Mouse (Mus musculus): ENCODE results near the gene Cubn. TPM values are rescaled to one million over a fixed set of nuclear protein-coding genes. Genes with fewer than 3 reads are reported as not detected.

The Cubn gene
- polyA plus RNA-seq, 2 experiments = 0.04 to 0.06 TPM

GRCm38 (mm10) chr2:13501553-13501952 lies 9.9 kb upstream of the Cubn start:
- Histone ChIP-seq H3K9me3 (ENCODE audit: control insufficient read depth, low read length) (no peaks in the 10 kb centered on the region), H3K4me3 (ENCODE audit: insufficient read depth in 1 of 2, low read depth in 2 of 2, low read length in 2 of 2) (no peak overlapping the region), H3K4me1 (replicated peaks; ENCODE audit: control insufficient read depth in 2 of 2, insufficient read depth in 2 of 2, low read length in 1 of 2) (0 out of 4 replicates have a peak, but pooled peaks cover 0 to 2% of the 10 kb centered on the region in 2 experiments), H3K4me2 (ENCODE audit: low read depth) (no peak overlapping the region), H3K9ac (replicated peaks) (no peak overlapping the region), H3K27me3 (ENCODE audit: control insufficient read depth, insufficient read depth, low read length) (no peaks in the 10 kb centered on the region), H3K27ac (no peak overlapping the region), H3K36me3 (replicated peaks; ENCODE audit: control insufficient read depth, insufficient read depth, low read depth) (no peaks in the 10 kb centered on the region)
- TF ChIP-seq CTCF (IDR thresholded peaks at IDR 0.05; ENCODE audit: low read depth) = no peak
- TF ChIP-seq EP300 (IDR thresholded peaks at IDR 0.05; ENCODE audit: low read depth) = no peak
- whole genome bisulfite sequencing (ENCODE audit: insufficient replicate concordance) = 31% methylated on average over 5 of the region's 5 CpGs
- DNase-seq (ENCODE audit: low read depth in 3 of 3, low spot score in 3 of 3) (no peak), ATAC-seq (ENCODE audit: insufficient read depth) (no peak)

- 70% methylated on average over 5 of the region's 5 CpGs for WGBS (ENCODE audit: insufficient replicate concordance)
- DNase-seq (ENCODE audit: low read depth in 3 of 3, low spot score in 3 of 3) = no peak
- no peaks in the 10 kb centered on the region for H3K27me3 ChIP-seq (ENCODE audit: control insufficient read depth, insufficient read depth, low read length)
- H3K4me1 ChIP-seq (replicated peaks; ENCODE audit: control insufficient read depth in 2 of 2, insufficient read depth in 2 of 2, low read length in 1 of 2) = peaks cover 0 to 4% of the 10 kb centered on the region in 2 experiments; a peak in 1 of 4 replicates
- no peaks in the 10 kb centered on the region for H3K36me3 ChIP-seq (replicated peaks; ENCODE audit: control insufficient read depth, insufficient read depth, low read depth)
- no peak overlapping the region for H3K4me3 ChIP-seq (ENCODE audit: insufficient read depth in 1 of 2, low read depth in 2 of 2, low read length in 2 of 2)
- H3K9ac ChIP-seq (replicated peaks) = no peak overlapping the region
- TF ChIP-seq CTCF (IDR thresholded peaks at IDR 0.05; ENCODE audit: low read depth) (no peak), EP300 (IDR thresholded peaks at IDR 0.05; ENCODE audit: low read depth) (no peak)
- no peaks in the 10 kb centered on the region for H3K9me3 ChIP-seq (ENCODE audit: control insufficient read depth, low read length)
- no peak overlapping the region for H3K27ac ChIP-seq
- no peak overlapping the region for H3K4me2 ChIP-seq (ENCODE audit: low read depth)
- ATAC-seq (ENCODE audit: insufficient read depth) = no peak
Measured at GRCm38 (mm10) chr2:13500298-13500999, 8.8 kb upstream of the Cubn start.

DNA sequence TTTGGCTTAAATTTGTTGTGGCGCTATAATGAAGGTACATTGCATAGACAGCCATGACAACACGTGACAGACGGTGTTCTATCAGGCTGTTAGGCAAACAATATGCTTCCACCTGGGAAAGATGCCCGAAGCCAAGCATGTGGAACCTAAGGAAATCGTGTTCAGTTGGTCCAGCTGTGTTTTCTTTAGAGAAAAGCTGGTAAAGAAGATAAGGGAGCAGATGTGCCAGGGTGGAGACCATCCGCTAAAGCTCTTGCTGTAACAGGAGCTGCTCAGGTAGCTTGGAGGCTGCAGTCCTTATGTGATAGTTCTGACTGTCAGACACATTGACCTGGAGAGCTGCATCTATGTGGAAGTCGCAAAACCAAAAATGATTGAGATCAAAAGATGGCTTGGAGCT lies 7.6 kb upstream of the Cubn start:
- Histone ChIP-seq H3K9me3 (ENCODE audit: control insufficient read depth, low read length) (no peaks in the 10 kb centered on the region), H3K4me3 (ENCODE audit: insufficient read depth in 1 of 2, low read depth in 2 of 2, low read length in 2 of 2) (no peak overlapping the region), H3K27me3 (ENCODE audit: control insufficient read depth, insufficient read depth, low read length) (no peaks in the 10 kb centered on the region), H3K27ac (no peak overlapping the region), H3K9ac (replicated peaks) (no peak overlapping the region), H3K36me3 (replicated peaks; ENCODE audit: control insufficient read depth, insufficient read depth, low read depth) (no peaks in the 10 kb centered on the region), H3K4me2 (ENCODE audit: low read depth) (no peak overlapping the region), H3K4me1 (replicated peaks; ENCODE audit: control insufficient read depth in 2 of 2, insufficient read depth in 2 of 2, low read length in 1 of 2) (peaks cover 0 to 4% of the 10 kb centered on the region in 2 experiments; a peak in 1 of 4 replicates)
- peak; percentile 68 for ATAC-seq (ENCODE audit: insufficient read depth)
- 42% methylated on average over 7 of the region's 7 CpGs for WGBS (ENCODE audit: insufficient replicate concordance)
- TF ChIP-seq EP300 (IDR thresholded peaks at IDR 0.05; ENCODE audit: low read depth) (peak; percentile 44; the same call in 1 of the 2 replicates), CTCF (IDR thresholded peaks at IDR 0.05; ENCODE audit: low read depth) (no peak)
- no peak for DNase-seq (ENCODE audit: low read depth in 3 of 3, low spot score in 3 of 3)

GRCm38 (mm10) chr2:13496087-13496486 lies 4.5 kb upstream of the Cubn start:
- no peaks in the 10 kb centered on the region for H3K36me3 ChIP-seq (replicated peaks; ENCODE audit: control insufficient read depth, insufficient read depth, low read depth)
- no peaks in the 10 kb centered on the region for H3K27me3 ChIP-seq (ENCODE audit: control insufficient read depth, insufficient read depth, low read length)
- no peak for TF ChIP-seq CTCF (IDR thresholded peaks at IDR 0.05; ENCODE audit: low read depth)
- TF ChIP-seq EP300 (IDR thresholded peaks at IDR 0.05; ENCODE audit: low read depth) = no peak
- no peak overlapping the region for H3K4me3 ChIP-seq (ENCODE audit: insufficient read depth in 1 of 2, low read depth in 2 of 2, low read length in 2 of 2)
- no peaks in the 10 kb centered on the region for H3K9me3 ChIP-seq (ENCODE audit: control insufficient read depth, low read length)
- H3K4me1 ChIP-seq (replicated peaks; ENCODE audit: control insufficient read depth in 2 of 2, insufficient read depth in 2 of 2, low read length in 1 of 2) = peaks cover 0 to 4% of the 10 kb centered on the region in 2 experiments; a peak in 1 of 4 replicates
- no peak overlapping the region for H3K27ac ChIP-seq
- 22% methylated on average over 2 of the region's 2 CpGs for WGBS (ENCODE audit: insufficient replicate concordance)
- ATAC-seq (ENCODE audit: insufficient read depth) = 0 out of 2 replicates have a peak, but pooled peaks have one; percentile 11
- H3K4me2 ChIP-seq (ENCODE audit: low read depth) = no peak overlapping the region
- H3K9ac ChIP-seq (replicated peaks) = no peak overlapping the region
- no peak for DNase-seq (ENCODE audit: low read depth in 3 of 3, low spot score in 3 of 3)

GRCm38 (mm10) chr2:13492927-13493326 lies 1.3 kb upstream of the Cubn start:
- H3K4me3 ChIP-seq (ENCODE audit: insufficient read depth in 1 of 2, low read depth in 2 of 2, low read length in 2 of 2) = no peak overlapping the region
- ATAC-seq (ENCODE audit: insufficient read depth) (no peak), DNase-seq (ENCODE audit: low read depth in 3 of 3, low spot score in 3 of 3) (no peak)
- no peak overlapping the region for H3K4me2 ChIP-seq (ENCODE audit: low read depth)
- no peak overlapping the region for H3K27ac ChIP-seq
- peaks cover 0 to 2% of the 10 kb centered on the region in 2 experiments; a peak in 1 of 4 replicates for H3K4me1 ChIP-seq (replicated peaks; ENCODE audit: control insufficient read depth in 2 of 2, insufficient read depth in 2 of 2, low read length in 1 of 2)
- no peaks in the 10 kb centered on the region for H3K9me3 ChIP-seq (ENCODE audit: control insufficient read depth, low read length)
- H3K9ac ChIP-seq (replicated peaks) = no peak overlapping the region
- 67% methylated on average over 4 of the region's 4 CpGs for WGBS (ENCODE audit: insufficient replicate concordance)
- H3K36me3 ChIP-seq (replicated peaks; ENCODE audit: control insufficient read depth, insufficient read depth, low read depth) = no peaks in the 10 kb centered on the region
- no peaks in the 10 kb centered on the region for H3K27me3 ChIP-seq (ENCODE audit: control insufficient read depth, insufficient read depth, low read length)
- no peak for TF ChIP-seq EP300 (IDR thresholded peaks at IDR 0.05; ENCODE audit: low read depth)
- TF ChIP-seq CTCF (IDR thresholded peaks at IDR 0.05; ENCODE audit: low read depth) = no peak
